Mouse (Mus musculus) spleen, adult 2 months (tissue): ENCODE results near the gene Aifm1. TPM values are rescaled to one million over a fixed set of nuclear protein-coding genes. Genes with fewer than 3 reads are reported as not detected.
"Not testable (repeated sequence)": the region's sequence is repeated elsewhere in the genome, so short reads cannot be mapped to it uniquely, and the experiment has no call there.

ENCODE experiments used
- DNase-seq, 2 experiments: peaks; one replicate each; pipeline versions ENCODE4 v3.0.0 to v3.0.0-alpha.2; 2012 to 2021; ENCODE audit warnings: low spot score in 2 of 2, low read depth in 1 of 2
- H3K27ac ChIP-seq: fragments of 200-500 bp; 2 replicates; pipeline ENCODE4 v1.5.1; 2012; ENCODE audit warnings: low read length, inconsistent platforms; ENCODE audit not compliant: insufficient read depth
- H3K27me3 ChIP-seq: fragments of 200-500 bp; 2 replicates; pipeline ENCODE4 v1.6.1; 2012; ENCODE audit warnings: mild to moderate bottlenecking, moderate library complexity, low read length, inconsistent platforms; ENCODE audit not compliant: control insufficient read depth, insufficient read depth
- H3K36me3 ChIP-seq: fragments of 200-500 bp; 2 replicates; pipeline ENCODE4 v1.6.1; 2012; ENCODE audit warnings: mild to moderate bottlenecking, low read length, inconsistent platforms; ENCODE audit not compliant: control insufficient read depth, insufficient read depth
- H3K4me1 ChIP-seq: fragments of 200-500 bp; 2 replicates; pipeline ENCODE4 v1.6.1; 2011; ENCODE audit warnings: inconsistent platforms; ENCODE audit not compliant: control insufficient read depth, insufficient read depth, insufficient read length
- H3K4me3 ChIP-seq: fragments of 200-500 bp; 2 replicates; pipeline ENCODE4 v1.5.1; 2011; ENCODE audit warnings: mild to moderate bottlenecking, inconsistent platforms; ENCODE audit not compliant: insufficient read depth, insufficient read length; ENCODE audit errors: extremely low read depth
- CTCF ChIP-seq: fragments of 200-500 bp; IDR thresholded peaks from 2 replicates; pipeline ENCODE4 v1.5.1; 2011; ENCODE audit warnings: mild to moderate bottlenecking, inconsistent platforms; ENCODE audit not compliant: insufficient read depth, insufficient read length, insufficient replicate concordance; ENCODE audit errors: extremely low read depth
- POLR2A ChIP-seq: fragments of 200-500 bp; IDR thresholded peaks from 2 replicates; pipeline ENCODE4 v1.6.1; 2011; ENCODE audit warnings: low read depth, low read length, inconsistent platforms
- WGBS: fragments of 180-500 bp; shearing (Covaris S2); methylation state at CpG from one replicate; pipeline ENCODE4 v1.1.7; 2018; 5-methylcytosine and 5-hydroxymethylcytosine counted together
- polyA plus RNA-seq: library from polyadenylated mRNA; depleted of rRNA; stranded (reverse); fragments of >200 nt; gene quantifications from 2 replicates; pipeline ENCODE4 v1.2.3, GENCODE M21; 2012

Gene Aifm1
- polyA plus RNA-seq, 1 experiment = 4.7 TPM

GRCm38 (mm10) chrX:48452231-48452890 is 61.0 kb downstream of the Aifm1 start:
- H3K27ac ChIP-seq = peak overlapping the region; percentile 94
- DNase-seq = no peak
- WGBS = 26% methylated on average over 9 of the region's 9 CpGs
- H3K36me3 ChIP-seq = no peaks in the 10 kb centered on the region; the same call in 1 of the 2 replicates
- TF ChIP-seq CTCF (no peak), POLR2A (no peak)
- peak overlapping the region; percentile 90 for H3K4me3 ChIP-seq
- no peaks in the 10 kb centered on the region for H3K27me3 ChIP-seq
- peaks cover 9% of the 10 kb centered on the region; the same call in 1 of the 2 replicates for H3K4me1 ChIP-seq

- Histone ChIP-seq H3K27ac (no peak overlapping the region; the same call in 1 of the 2 replicates), H3K4me1 (peaks cover 10% of the 10 kb centered on the region; the same call in 1 of the 2 replicates), H3K4me3 (no peak overlapping the region), H3K36me3 (no peaks in the 10 kb centered on the region; the same call in 1 of the 2 replicates), H3K27me3 (no peaks in the 10 kb centered on the region)
- no peak for DNase-seq
- TF ChIP-seq CTCF (no peak), POLR2A (no peak)
- 69% methylated on average over 10 of the region's 10 CpGs for WGBS
Measured at GRCm38 (mm10) chrX:48449646-48450045, 63.7 kb downstream of the Aifm1 start.

GRCm38 (mm10) chrX:48444677-48445076 is 68.7 kb downstream of the Aifm1 start:
- no peak for TF ChIP-seq CTCF
- no peak for TF ChIP-seq POLR2A
- Histone ChIP-seq H3K4me3 (no peak overlapping the region), H3K36me3 (no peaks in the 10 kb centered on the region; the same call in 1 of the 2 replicates), H3K27me3 (no peaks in the 10 kb centered on the region), H3K27ac (no peak overlapping the region), H3K4me1 (peaks cover 16% of the 10 kb centered on the region)
- DNase-seq = no peak
- WGBS = 56% methylated on average over 4 of the region's 4 CpGs

GRCm38 (mm10) chrX:48441954-48442353 is 71.4 kb downstream of the Aifm1 start:
- Histone ChIP-seq H3K27ac (no peak overlapping the region), H3K4me3 (no peak overlapping the region), H3K4me1 (peaks cover 24% of the 10 kb centered on the region), H3K36me3 (no peaks in the 10 kb centered on the region; the same call in 1 of the 2 replicates), H3K27me3 (no peaks in the 10 kb centered on the region)
- 66% methylated on average over 7 of the region's 7 CpGs for WGBS
- DNase-seq = no peak
- TF ChIP-seq CTCF = no peak
- no peak for TF ChIP-seq POLR2A

- H3K4me3 ChIP-seq = no peak overlapping the region
- WGBS = 56% methylated on average over 6 of the region's 6 CpGs
- no peaks in the 10 kb centered on the region; the same call in 1 of the 2 replicates for H3K36me3 ChIP-seq
- H3K4me1 ChIP-seq = peaks cover 27% of the 10 kb centered on the region
- peak in 1 of 2 experiments; percentile 16 for DNase-seq
- no peak overlapping the region for H3K27ac ChIP-seq
- TF ChIP-seq CTCF (no peak), POLR2A (no peak)
- no peaks in the 10 kb centered on the region for H3K27me3 ChIP-seq
Measured at GRCm38 (mm10) chrX:48441548-48441947, 71.8 kb downstream of the Aifm1 start.

GRCm38 (mm10) chrX:48439036-48439435 is 74.3 kb downstream of the Aifm1 start:
- WGBS = 35% methylated on average over 4 of the region's 4 CpGs
- Histone ChIP-seq H3K36me3 (no peaks in the 10 kb centered on the region; the same call in 1 of the 2 replicates), H3K4me1 (peaks cover 37% of the 10 kb centered on the region), H3K27ac (peak overlapping the region; percentile 80), H3K4me3 (no peak overlapping the region), H3K27me3 (no peaks in the 10 kb centered on the region)
- TF ChIP-seq POLR2A (no peak), CTCF (no peak)
- DNase-seq = peak in 1 of 2 experiments; percentile 19

GRCm38 (mm10) chrX:48436082-48436481 is 77.3 kb downstream of the Aifm1 start:
- H3K36me3 ChIP-seq, H3K4me3 ChIP-seq, H3K27me3 ChIP-seq, DNase-seq: not testable (repeated sequence)
- peak overlapping the region; percentile 74 for H3K27ac ChIP-seq
- WGBS = 60% methylated on average over 7 of the region's 7 CpGs
- peaks cover 40% of the 10 kb centered on the region for H3K4me1 ChIP-seq
